Mouse (Mus musculus) small intestine, adult 2 months (tissue): ENCODE data around the gene Ero1l. TPM values are rescaled to one million over a fixed set of nuclear protein-coding genes. Genes with fewer than 3 reads are reported as not detected.

Source experiments
- H3K27ac ChIP-seq: fragments of 200-500 bp; 2 replicates; pipeline ENCODE4 v1.5.1; 2012; ENCODE audit warnings: low read depth, low read length, control low read depth, inconsistent platforms; ENCODE audit not compliant: insufficient read depth
- H3K27me3 ChIP-seq: fragments of 200-500 bp; 2 replicates; pipeline ENCODE4 v1.6.1; 2012; ENCODE audit warnings: mild to moderate bottlenecking, moderate library complexity, low read length, inconsistent platforms; ENCODE audit not compliant: control insufficient read depth, insufficient read depth
- H3K36me3 ChIP-seq: fragments of 200-500 bp; 2 replicates; pipeline ENCODE4 v1.6.1; 2012; ENCODE audit warnings: mild to moderate bottlenecking, low read length, control low read depth, inconsistent platforms; ENCODE audit not compliant: control insufficient read depth, insufficient read depth
- H3K4me1 ChIP-seq: fragments of 200-500 bp; 2 replicates; pipeline ENCODE4 v1.6.1; 2012; ENCODE audit warnings: low read length, inconsistent platforms, mixed read lengths; ENCODE audit not compliant: control insufficient read depth, insufficient read depth, insufficient read length
- H3K4me3 ChIP-seq: fragments of 200-500 bp; 2 replicates; pipeline ENCODE4 v1.5.1; 2012; ENCODE audit warnings: low read depth, mild to moderate bottlenecking, control low read depth, inconsistent platforms, low read length, moderate library complexity
- CTCF ChIP-seq: fragments of 200-500 bp; IDR thresholded peaks from 2 replicates; pipeline ENCODE4 v1.5.1; 2012; ENCODE audit warnings: low read depth, mild to moderate bottlenecking, control low read depth, inconsistent platforms, low read length, moderate library complexity, mixed read lengths; ENCODE audit not compliant: insufficient replicate concordance, insufficient read length; ENCODE audit errors: extremely low read depth
- POLR2A ChIP-seq: fragments of 200-500 bp; IDR thresholded peaks from 2 replicates; pipeline ENCODE4 v1.6.1; 2012; ENCODE audit warnings: low read depth, mild to moderate bottlenecking, control low read depth, inconsistent platforms, low read length, moderate library complexity
- WGBS: fragments of 180-500 bp; shearing (Covaris S2); methylation state at CpG from one replicate; pipeline ENCODE4 v1.1.7; 2018; 5-methylcytosine and 5-hydroxymethylcytosine counted together
- polyA plus RNA-seq: library from polyadenylated mRNA; depleted of rRNA; stranded (reverse); fragments of >200 nt; gene quantifications from 2 replicates; pipeline ENCODE4 v1.2.3, GENCODE M21; 2012; rRNA removed

Gene Ero1l
- polyA plus RNA-seq, 1 experiment = 4.0 TPM

- Histone ChIP-seq H3K36me3 (no peaks in the 10 kb centered on the region), H3K4me3 (no peak overlapping the region), H3K27me3 (no peaks in the 10 kb centered on the region), H3K4me1 (no peaks in the 10 kb centered on the region), H3K27ac (no peak overlapping the region)
- no peak for TF ChIP-seq CTCF
- TF ChIP-seq POLR2A = no peak
- WGBS = 70% methylated on average over 1 of the region's 1 CpGs
Measured at GRCm38 (mm10) chr14:45241613-45242012, 77.0 kb downstream of the Ero1l start.

DNA sequence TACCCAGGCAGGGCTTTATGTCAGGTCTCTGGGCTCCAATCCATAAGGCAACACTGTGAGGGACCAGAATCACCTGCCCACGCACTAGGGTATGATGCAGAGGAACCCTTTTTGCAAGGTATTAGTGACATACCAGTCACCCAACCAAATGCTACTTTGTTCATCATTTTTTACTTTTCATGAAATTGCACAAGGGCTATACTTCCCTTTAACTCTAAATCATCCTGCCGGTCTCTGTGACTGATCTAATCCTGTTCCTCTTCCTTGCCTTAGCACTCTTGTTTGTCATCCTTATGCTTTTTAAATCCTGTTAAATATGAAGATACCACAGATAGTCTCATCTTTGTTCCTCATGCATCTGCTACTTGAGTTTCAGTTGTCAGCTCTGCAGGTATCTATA lies 79.5 kb downstream of the Ero1l start:
- Histone ChIP-seq H3K36me3 (no peaks in the 10 kb centered on the region), H3K4me1 (no peaks in the 10 kb centered on the region), H3K4me3 (no peak overlapping the region), H3K27me3 (no peaks in the 10 kb centered on the region), H3K27ac (no peak overlapping the region)
- 69% methylated on average over 2 of the region's 2 CpGs for WGBS
- TF ChIP-seq CTCF (no peak), POLR2A (no peak)

Other genes starting within 250 kb of the Ero1l start
- gene Gpr137c, start 99.1 kb downstream of the Ero1l start, polyA plus RNA-seq = 2.1 and 2.4 TPM in 2 replicates
- gene Txndc16, start 98.4 kb downstream of the Ero1l start, polyA plus RNA-seq = 0.90 and 1.4 TPM in 2 replicates
- gene Psmc6, start 11.0 kb upstream of the Ero1l start, polyA plus RNA-seq = 3.3 and 4.8 TPM in 2 replicates
- 5.5 and 19.3 TPM in 2 replicates for gene Styx, start 32.3 kb upstream of the Ero1l start, polyA plus RNA-seq
- gene Gnpnat1, start 86.1 kb upstream of the Ero1l start, polyA plus RNA-seq = 0.79 and 1.2 TPM in 2 replicates
- 4.7 and 4.9 TPM in 2 replicates for gene Fermt2, start 211.3 kb upstream of the Ero1l start, polyA plus RNA-seq